Mouse (Mus musculus): ENCODE measurements around the gene Gm9936.

GRCm38 (mm10) chr5:114895542-114895941 is 37.1 kb upstream of the Gm9936 start:
- TF ChIP-seq CTCF (IDR thresholded peaks at IDR 0.05; ENCODE audit: control insufficient read depth, insufficient read depth, low read length) (no peak), POLR2A (IDR thresholded peaks at IDR 0.05; ENCODE audit: borderline replicate concordance, control insufficient read depth, low read depth, low read length) (no peak)
